Mouse (Mus musculus) neural tube, embryonic 15.5 days (tissue): ENCODE data around the gene Whrn. TPM values are rescaled to one million over a fixed set of nuclear protein-coding genes. Genes with fewer than 3 reads are reported as not detected.

ENCODE experiments used
- ATAC-seq: fragments of 200-750 bp; cut with Nextera tagmentation; 2 replicates; pipeline ENCODE4 v1.8.0; 2017; ENCODE audit warnings: mild to moderate bottlenecking, moderate TSS enrichment, moderate library complexity; ENCODE audit not compliant: low FRiP score
- H3K27ac ChIP-seq: fragments of 300-500 bp; sonication (generic); replicated peaks from 2 replicates; pipeline ENCODE4 v1.5.1; 2015; ENCODE audit warnings: mild to moderate bottlenecking, inconsistent platforms
- H3K27me3 ChIP-seq: fragments of 300-500 bp; sonication (generic); replicated peaks from 2 replicates; pipeline ENCODE4 v1.6.1; 2015; ENCODE audit warnings: inconsistent platforms
- H3K36me3 ChIP-seq: fragments of 300-500 bp; sonication (generic); 2 replicates; pipeline ENCODE4 v1.6.1; 2015; ENCODE audit warnings: inconsistent platforms
- H3K4me1 ChIP-seq: fragments of 300-500 bp; sonication (generic); 2 replicates; pipeline ENCODE4 v1.6.1; 2015; ENCODE audit warnings: inconsistent platforms
- H3K4me2 ChIP-seq: fragments of 300-500 bp; sonication (generic); 2 replicates; pipeline ENCODE4 v1.6.1; 2015; ENCODE audit warnings: inconsistent platforms, mild to moderate bottlenecking, moderate library complexity
- H3K4me3 ChIP-seq: fragments of 300-500 bp; sonication (generic); replicated peaks from 2 replicates; pipeline ENCODE4 v1.5.1; 2015; ENCODE audit warnings: mild to moderate bottlenecking, inconsistent platforms
- H3K9ac ChIP-seq: fragments of 300-500 bp; sonication (generic); replicated peaks from 2 replicates; pipeline ENCODE4 v1.6.1; 2015; ENCODE audit warnings: mild to moderate bottlenecking, inconsistent platforms
- H3K9me3 ChIP-seq: fragments of 300-500 bp; sonication (generic); replicated peaks from 2 replicates; pipeline ENCODE4 v1.6.1; 2016; ENCODE audit warnings: inconsistent platforms
- WGBS: fragments of 180-500 bp; shearing (Covaris S2); methylation state at CpG from one replicate; pipeline ENCODE4 v1.1.7; 2015; ENCODE audit warnings: mixed read lengths; 5-methylcytosine and 5-hydroxymethylcytosine counted together
- polyA plus RNA-seq: library from polyadenylated mRNA; unstranded; fragments of >200 nt; fragmentation: Nextera tagmentation; extraction: Ambion mirVana; gene quantifications from 2 replicates; pipeline ENCODE4 v1.2.1, GENCODE M21; 2015

Gene Whrn
- polyA plus RNA-seq, 1 experiment from 2014 or later: 5.5 TPM

- no peak overlapping the region for H3K4me3 ChIP-seq
- no peak overlapping the region for H3K9ac ChIP-seq
- H3K27ac ChIP-seq: no peak overlapping the region
- WGBS: 30% methylated on average over 7 of the region's 7 CpGs
- H3K9me3 ChIP-seq: no peaks in the 10 kb centered on the region
- H3K36me3 ChIP-seq: no peaks in the 10 kb centered on the region
- H3K4me1 ChIP-seq: peaks cover 6% of the 10 kb centered on the region; the same call in 1 of the 2 replicates
- no peak overlapping the region for H3K4me2 ChIP-seq
- no peak for ATAC-seq
- H3K27me3 ChIP-seq: no peaks in the 10 kb centered on the region
These were observed 124.9 kb downstream of the Whrn start for GRCm38 (mm10) chr4:63370897-63371296.

DNA sequence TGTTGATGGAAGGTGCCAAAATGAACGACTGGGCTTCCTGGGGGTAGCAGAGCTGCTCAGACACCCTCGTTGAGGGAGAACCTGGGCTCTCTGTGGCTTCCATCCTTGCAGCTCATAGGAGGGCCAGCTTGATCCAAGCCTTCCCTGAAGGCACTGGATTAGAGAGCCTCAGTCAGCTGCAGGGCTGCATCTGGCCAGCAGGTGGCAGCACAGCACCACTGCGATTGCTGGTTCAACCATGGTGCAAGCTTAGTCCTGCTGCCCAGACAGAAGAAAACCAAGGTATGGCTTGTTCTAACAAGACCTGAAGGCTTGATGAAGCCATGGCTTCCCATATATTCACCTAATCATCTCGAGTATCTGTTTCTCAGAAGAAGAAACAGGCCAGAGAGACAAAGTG lies 127.2 kb downstream of the Whrn start:
- Histone ChIP-seq H3K27me3 (no peaks in the 10 kb centered on the region), H3K27ac (no peak overlapping the region)

More for the DNA sequence above, 127.2 kb downstream of the Whrn start:
- ATAC-seq: peak; percentile 27; the same call in 1 of the 2 replicates
- 17% methylated on average over 4 of the region's 4 CpGs for WGBS
- no peak overlapping the region for H3K4me2 ChIP-seq
- no peak overlapping the region for H3K9ac ChIP-seq
- no peaks in the 10 kb centered on the region for H3K9me3 ChIP-seq
- peaks cover 6% of the 10 kb centered on the region; the same call in 1 of the 2 replicates for H3K4me1 ChIP-seq
- no peaks in the 10 kb centered on the region for H3K36me3 ChIP-seq
- H3K4me3 ChIP-seq: no peak overlapping the region

Other genes with a start within 250 kb of the Whrn start
- gene Orm1, start 151.4 kb downstream of the Whrn start, polyA plus RNA-seq: not detected in 2 replicates
- gene Orm3, start 139.8 kb downstream of the Whrn start, polyA plus RNA-seq: not detected in 2 replicates
- not detected in 2 replicates for gene Orm2, start 133.5 kb downstream of the Whrn start, polyA plus RNA-seq
- 3.1 and 7.3 TPM in 2 replicates for gene Akna, start 92.6 kb downstream of the Whrn start, polyA plus RNA-seq
- 402 and 431 TPM in 2 replicates for gene Atp6v1g1, start 48.8 kb upstream of the Whrn start, polyA plus RNA-seq
- 4.9 and 7.0 TPM in 2 replicates for gene Tmem268, start 62.8 kb upstream of the Whrn start, polyA plus RNA-seq
- not detected in 2 replicates for gene Gm11213, start 109.3 kb upstream of the Whrn start, polyA plus RNA-seq
- not detected in 2 replicates for gene Tex48, start 126.4 kb upstream of the Whrn start, polyA plus RNA-seq
- gene Gm11214, start 167.4 kb upstream of the Whrn start, polyA plus RNA-seq: not detected in 2 replicates
- gene Tnfsf15, start 249.1 kb upstream of the Whrn start, polyA plus RNA-seq: not detected in 2 replicates